Mouse (Mus musculus) left cerebral cortex, postnatal 25 days (tissue): ENCODE data around the gene Sept3. TPM values are rescaled to one million over a fixed set of nuclear protein-coding genes. Genes with fewer than 3 reads are reported as not detected.
"Not testable (repeated sequence)": the region's sequence is repeated elsewhere in the genome, so short reads cannot be mapped to it uniquely, and the experiment has no call there.

Experiments used
- DNase-seq, 2 experiments: peaks; one replicate each; pipeline ENCODE4 v3.0.0; 2022; ENCODE audit warnings: low spot score in 2 of 2, mixed read lengths in 1 of 2
- intact Hi-C: fragments of 180-260 bp; cut with DNase I; formaldehyde crosslinking; loops from one replicate; pipeline ENCODE4 v1.15.1; 2025
- total RNA-seq, 2 experiments: library from RNA; stranded (reverse); gene quantifications; 2 replicates each; pipeline ENCODE4 v1.2.3; 2021

Sept3 gene
- 100 to 1,000 TPM; 436 to 478 TPM for total RNA-seq

- DNase-seq, result no peak
- intact Hi-C loops, result loop anchor here (10.0 kb wide), 1 partner anchor 1240 kb away; the partner anchor contains the start of gene Ttll1
Observed at GRCm38 (mm10) chr15:82274593-82274926, at the start of gene Sept3. Gene Sept3, plus strand, starts transcription at chr15:82274893.

GRCm38 (mm10) chr15:82225769-82226168 lies 48.9 kb upstream of the Sept3 start:
- intact Hi-C loops, result no loop called here
- DNase-seq, result no peak

- intact Hi-C loops, result no loop called here
Observed at GRCm38 (mm10) chr15:82229542-82230045, 45.1 kb upstream of the Sept3 start.

DNA sequence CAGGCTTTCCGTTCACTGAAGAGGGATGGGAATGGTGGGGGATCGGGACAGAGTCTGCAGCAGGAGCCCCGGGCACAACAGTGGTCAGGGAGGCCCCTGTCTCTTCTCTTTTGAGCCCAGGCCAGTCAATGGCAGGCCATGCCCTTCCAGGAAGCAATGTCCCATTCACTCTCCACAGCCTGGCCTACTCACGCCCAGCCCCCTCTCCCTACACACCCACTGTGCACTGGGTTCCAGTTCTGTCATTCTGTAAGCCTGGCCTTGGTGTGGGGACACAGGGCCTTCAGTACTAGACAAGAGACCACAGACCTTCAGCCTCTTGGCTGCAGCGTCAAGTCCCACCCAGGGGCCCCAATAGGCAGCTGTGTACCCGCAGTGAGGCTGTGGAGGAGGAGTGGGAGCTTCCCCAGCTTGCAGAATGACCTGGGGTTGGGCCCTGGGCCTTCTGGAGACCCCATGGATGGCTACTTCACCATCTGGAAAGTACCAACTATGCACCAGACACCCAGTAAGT lies 44.5 kb upstream of the Sept3 start:
- DNase-seq, result no peak
- intact Hi-C loops, result no loop called here

More at GRCm38 (mm10) chr15:82229542-82230045, 45.1 kb upstream of the Sept3 start:
- no peak for DNase-seq

DNA sequence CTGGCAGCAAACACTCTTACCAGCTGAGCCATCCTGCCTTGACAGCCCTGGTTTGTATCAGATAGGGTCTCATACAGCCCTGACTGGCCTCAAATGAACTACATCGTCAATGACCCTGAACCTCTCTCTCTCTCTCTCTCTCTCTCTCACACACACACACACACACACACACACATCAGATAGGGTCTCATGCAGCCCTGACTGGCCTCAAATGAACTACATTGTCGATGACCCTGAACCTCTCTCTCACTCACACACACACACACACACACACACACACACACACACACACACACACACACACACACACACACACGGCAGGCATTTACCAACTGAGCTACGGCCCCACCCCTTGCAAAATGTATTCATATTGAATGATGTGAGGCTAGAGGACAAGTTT lies 43.6 kb upstream of the Sept3 start:
- no peak for DNase-seq
- intact Hi-C loops, result no loop called here

- DNase-seq, result peak in 1 of 2 experiments; percentile 46
Observed at GRCm38 (mm10) chr15:82231591-82232378, 42.9 kb upstream of the Sept3 start.

GRCm38 (mm10) chr15:82232651-82233050 lies 42.0 kb upstream of the Sept3 start:
- intact Hi-C loops, result no loop called here
- no peak for DNase-seq

More at GRCm38 (mm10) chr15:82231591-82232378, 42.9 kb upstream of the Sept3 start:
- intact Hi-C loops, result no loop called here

DNA sequence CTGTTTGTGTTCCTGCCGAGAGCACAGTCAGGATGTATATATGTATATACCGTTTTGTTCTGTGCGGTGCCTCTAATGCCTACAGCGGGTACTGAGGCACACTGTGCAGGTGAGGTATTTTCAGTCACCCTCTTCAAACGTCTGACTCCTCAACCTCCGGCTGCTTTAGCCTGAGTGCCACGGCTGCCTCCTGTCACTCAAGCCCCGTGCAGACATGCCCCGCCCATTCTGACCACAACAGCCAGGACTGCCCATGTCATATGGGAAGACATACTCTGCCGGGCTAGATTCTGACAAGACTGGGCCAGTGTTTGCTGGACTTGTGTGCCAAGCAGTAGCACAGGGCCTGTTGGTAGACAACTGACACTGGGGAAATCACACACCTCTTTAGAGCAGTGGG lies 39.0 kb upstream of the Sept3 start:
- intact Hi-C loops, result loop anchor here (1.0 kb wide), 2 partner anchors 97 to 170 kb away; no protein-coding TSS in a partner anchor
- no peak for DNase-seq

DNA sequence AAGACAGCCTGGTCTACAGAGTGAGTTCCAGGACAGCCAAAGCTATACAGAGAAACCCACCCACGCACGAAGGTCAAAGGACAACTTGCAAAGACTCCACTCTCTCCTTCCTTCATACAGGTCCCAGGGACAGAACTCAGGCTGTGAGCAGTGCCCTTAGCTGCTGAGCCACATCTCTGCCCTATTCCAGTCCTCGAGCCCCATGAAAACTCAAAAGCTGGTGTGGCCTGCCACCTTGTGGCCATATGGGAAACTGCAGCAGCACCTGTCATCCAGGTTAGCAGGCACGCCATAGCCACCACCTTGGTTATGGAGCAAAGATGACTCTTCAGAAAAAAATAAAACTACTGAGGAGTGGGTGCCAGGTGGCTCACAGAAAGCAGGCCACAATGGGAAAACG lies 38.1 kb upstream of the Sept3 start:
- peak; percentile 81 to 85 for DNase-seq
- intact Hi-C loops, result loop anchor here (1.0 kb wide), 2 partner anchors 98 to 171 kb away; no protein-coding TSS in a partner anchor

DNA sequence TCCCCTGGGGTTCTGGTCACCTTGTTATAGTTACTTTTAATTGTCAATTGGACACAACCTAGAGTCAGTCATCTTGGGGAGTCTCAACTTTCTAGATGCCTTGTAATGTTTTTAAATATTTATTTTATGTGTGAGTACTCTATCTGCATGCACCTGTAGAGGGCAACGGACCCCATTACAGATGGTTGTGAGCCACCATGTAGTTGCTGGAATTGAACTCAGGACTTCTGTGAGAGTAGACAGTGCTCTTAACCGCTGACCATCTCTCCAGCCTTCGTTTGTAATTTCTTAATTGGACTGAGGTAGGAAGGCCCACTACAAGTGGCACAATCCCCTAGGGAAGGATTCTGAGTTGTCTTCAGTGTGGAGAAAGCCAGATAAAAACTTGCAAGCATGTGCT lies 31.4 kb upstream of the Sept3 start:
- intact Hi-C loops, result no loop called here
- DNase-seq, result no peak

DNA sequence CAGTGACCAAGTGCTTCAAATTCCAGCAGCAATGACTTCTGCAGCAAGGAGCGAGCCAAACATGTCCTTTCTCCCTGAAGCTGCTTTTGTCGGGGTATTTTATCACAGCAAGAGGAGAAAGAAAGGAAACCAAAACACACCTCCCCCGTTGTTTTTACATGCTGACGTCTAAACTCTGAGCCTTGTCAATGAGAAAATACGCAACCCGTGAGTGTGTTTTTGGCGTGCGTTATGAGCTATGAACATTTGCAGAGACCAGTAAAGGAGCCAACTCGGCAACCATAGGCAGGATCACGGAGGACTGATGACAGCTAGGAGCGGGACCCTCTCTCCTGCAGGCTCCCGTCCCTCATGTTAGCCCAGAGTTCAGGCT lies 31.0 kb upstream of the Sept3 start:
- peak in 1 of 2 experiments; percentile 42 for DNase-seq
- intact Hi-C loops, result no loop called here

DNA sequence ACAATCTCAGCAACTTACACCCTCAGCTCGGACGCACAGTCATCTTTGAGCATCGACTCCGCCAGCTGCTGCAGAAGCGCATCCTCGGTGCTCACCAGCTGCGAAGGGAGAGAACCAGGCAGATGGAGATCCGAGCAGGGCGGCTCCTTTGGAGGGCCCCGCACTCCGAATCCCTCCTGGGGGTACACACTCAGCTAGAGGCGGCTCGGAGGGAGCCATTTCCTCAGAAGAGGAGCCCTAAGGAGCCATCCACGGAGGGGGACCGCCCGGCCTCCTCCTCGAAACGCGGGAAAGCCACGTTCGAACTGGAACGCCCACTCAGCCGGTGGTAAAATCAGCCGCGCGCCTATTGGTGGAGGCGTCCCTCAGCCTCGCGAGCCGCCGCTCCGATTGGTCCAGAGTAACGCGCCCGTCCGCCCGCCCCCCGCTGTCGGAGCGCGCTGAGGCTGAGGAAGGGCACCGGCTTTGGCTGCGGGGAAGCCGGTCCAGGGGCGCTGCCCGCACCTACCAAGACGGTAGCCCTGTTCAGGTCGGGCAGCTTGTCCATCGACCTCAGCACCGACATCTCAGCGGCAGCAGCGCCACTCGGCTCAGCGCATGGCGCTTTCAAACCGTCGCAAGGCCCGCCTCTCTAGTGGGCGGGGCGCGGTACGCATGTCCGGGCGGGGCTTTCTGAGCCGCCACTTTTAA lies 30.4 kb upstream of the Sept3 start, which contains the start of gene Cenpm:
Gene Cenpm (minus strand): TSS at position 634 of the 690 bp plus-strand sequence.
- intact Hi-C loops, result no loop called here
- peak; percentile 94 for DNase-seq

GRCm38 (mm10) chr15:82244805-82245161 lies 29.9 kb upstream of the Sept3 start:
- intact Hi-C loops, DNase-seq: not testable (repeated sequence)

DNA sequence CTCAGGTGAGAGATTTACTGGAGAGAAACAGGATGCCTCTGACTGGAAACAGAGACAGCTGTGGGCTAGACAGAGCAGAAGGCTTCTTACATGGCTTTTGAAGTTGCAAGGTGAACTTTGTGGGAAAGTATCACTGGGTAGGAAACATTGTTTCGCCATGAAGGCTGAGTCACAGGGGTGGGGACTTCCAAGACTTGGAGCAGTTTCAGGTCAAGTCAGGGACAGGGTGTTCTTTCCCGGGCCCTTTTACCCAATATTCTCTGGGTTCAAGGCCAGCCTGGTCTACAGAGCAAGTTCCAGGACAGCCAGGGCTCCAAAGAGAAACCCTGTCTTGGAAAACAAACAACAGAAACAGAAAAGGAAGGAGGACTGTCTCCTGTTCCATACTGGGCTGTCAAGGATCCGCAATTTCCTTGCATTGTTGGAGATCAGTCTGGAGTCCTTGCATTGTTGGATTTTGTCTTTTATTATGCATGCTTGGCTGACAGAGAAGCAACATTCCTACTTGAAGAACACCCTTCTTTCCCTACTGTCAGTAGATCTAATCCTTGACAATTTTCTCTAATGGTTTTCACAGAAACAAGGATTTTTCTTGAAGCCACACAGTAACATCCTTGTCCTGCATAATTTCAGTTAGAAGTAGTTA lies 27.4 kb upstream of the Sept3 start:
- intact Hi-C loops, result no loop called here

GRCm38 (mm10) chr15:82251579-82251978 lies 23.1 kb upstream of the Sept3 start:
- intact Hi-C loops, result no loop called here

More for the DNA sequence above, 27.4 kb upstream of the Sept3 start:
- DNase-seq, result no peak

GRCm38 (mm10) chr15:82252097-82252496 lies 22.6 kb upstream of the Sept3 start, which contains the start of gene 1500009C09Rik:
Gene 1500009C09Rik, plus strand, starts transcription at chr15:82252397.
- DNase-seq, result no peak
- intact Hi-C loops, result no loop called here

More at GRCm38 (mm10) chr15:82251579-82251978, 23.1 kb upstream of the Sept3 start:
- DNase-seq, result no peak

- intact Hi-C loops, result no loop called here
- DNase-seq, result peak in 1 of 2 experiments; percentile 68
Observed at GRCm38 (mm10) chr15:82255248-82255647, 19.4 kb upstream of the Sept3 start.

GRCm38 (mm10) chr15:82255944-82256383 lies 18.7 kb upstream of the Sept3 start:
- DNase-seq, result peak; percentile 91 to 97
- intact Hi-C loops, result no loop called here

DNA sequence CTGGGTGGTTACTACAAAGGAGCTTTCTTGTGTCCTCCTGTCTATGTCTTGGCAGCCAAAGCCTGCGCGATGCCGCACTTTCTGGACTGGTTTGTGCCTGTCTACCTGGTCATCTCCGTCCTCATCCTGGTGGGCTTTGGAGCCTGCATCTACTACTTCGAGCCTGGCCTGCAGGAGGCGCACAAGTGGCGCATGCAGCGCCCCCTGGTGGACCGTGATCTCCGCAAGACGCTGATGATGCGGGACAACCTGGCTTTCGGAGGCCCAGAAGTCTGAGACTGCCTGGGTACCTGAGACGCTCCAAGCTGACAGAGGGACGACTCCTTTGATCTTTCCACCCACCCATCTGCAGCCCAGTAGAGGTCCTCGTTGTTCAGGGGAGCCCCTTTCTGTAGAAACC lies 15.2 kb upstream of the Sept3 start:
- intact Hi-C loops, result no loop called here
- DNase-seq, result peak; percentile 77 to 80

GRCm38 (mm10) chr15:82266356-82266755 lies 8.3 kb upstream of the Sept3 start:
- peak; percentile 74 to 78 for DNase-seq
- intact Hi-C loops, result loop anchor here (1.0 kb wide), 1 partner anchor 151 kb away; no protein-coding TSS in a partner anchor
